Mouse (Mus musculus): ENCODE measurements around the gene Gsto1. TPM values are rescaled to one million over a fixed set of nuclear protein-coding genes. Genes with fewer than 3 reads are reported as not detected.

Gsto1 gene
- polyA plus RNA-seq, 2 experiments = 57.2 to 98.9 TPM

GRCm38 (mm10) chr19:47869516-47869915, 14.7 kb downstream of the Gsto1 start:
- no peak overlapping the region for H3K27ac ChIP-seq
- H3K4me1 ChIP-seq (replicated peaks; ENCODE audit: control insufficient read depth in 2 of 2, insufficient read depth in 2 of 2, low read length in 1 of 2) = peaks cover 4 to 8% of the 10 kb centered on the region in 2 experiments
- no peak overlapping the region for H3K9ac ChIP-seq (replicated peaks)
- no peaks in the 10 kb centered on the region for H3K27me3 ChIP-seq (ENCODE audit: control insufficient read depth, insufficient read depth, low read length)
- no peaks in the 10 kb centered on the region for H3K9me3 ChIP-seq (ENCODE audit: control insufficient read depth, low read length)
- H3K4me2 ChIP-seq (ENCODE audit: low read depth) = no peak overlapping the region
- no peak overlapping the region for H3K4me3 ChIP-seq (ENCODE audit: insufficient read depth in 1 of 2, low read depth in 2 of 2, low read length in 2 of 2)
- H3K36me3 ChIP-seq (replicated peaks; ENCODE audit: control insufficient read depth, insufficient read depth, low read depth) = no peaks in the 10 kb centered on the region
- ATAC-seq (ENCODE audit: insufficient read depth) (no peak), DNase-seq (ENCODE audit: low read depth in 3 of 3, low spot score in 3 of 3) (no peak)
- WGBS (ENCODE audit: insufficient replicate concordance) = 36% methylated on average over 3 of the region's 3 CpGs
- no peak for TF ChIP-seq EP300 (IDR thresholded peaks at IDR 0.05; ENCODE audit: low read depth)
- no peak for TF ChIP-seq CTCF (IDR thresholded peaks at IDR 0.05; ENCODE audit: low read depth)

DNA sequence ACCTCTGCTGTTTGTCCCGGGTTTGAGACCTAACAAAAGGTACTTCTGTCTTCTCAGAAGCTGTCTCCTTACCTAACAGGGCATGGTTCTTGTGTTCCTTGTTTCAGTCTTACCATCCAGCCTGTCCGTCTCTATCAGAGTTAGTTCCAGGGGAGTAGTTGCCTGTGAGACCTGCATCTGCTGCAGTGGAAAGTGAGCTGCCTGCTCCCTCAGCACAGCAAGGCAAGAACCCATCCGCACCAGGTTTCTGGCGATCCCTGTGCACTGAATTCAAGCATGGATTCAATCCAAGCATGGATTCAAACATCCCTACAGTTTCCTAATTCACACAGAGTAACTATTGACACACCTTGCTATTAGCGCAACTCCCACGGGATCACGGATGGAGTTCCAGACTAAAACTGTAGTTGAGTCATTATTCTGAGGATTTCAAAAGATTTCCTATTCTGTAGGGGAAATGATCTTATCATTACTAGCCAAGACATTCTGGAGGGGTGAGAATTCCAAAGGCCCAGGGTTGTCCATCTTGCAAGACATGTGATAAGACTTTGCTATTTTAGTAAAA, 15.4 kb downstream of the Gsto1 start:
- H3K36me3 ChIP-seq (replicated peaks; ENCODE audit: control insufficient read depth, insufficient read depth, low read depth) = no peaks in the 10 kb centered on the region
- H3K4me3 ChIP-seq (ENCODE audit: insufficient read depth in 1 of 2, low read depth in 2 of 2, low read length in 2 of 2) = no peak overlapping the region
- 58% methylated on average over 7 of the region's 7 CpGs for WGBS (ENCODE audit: insufficient replicate concordance)
- no peaks in the 10 kb centered on the region for H3K27me3 ChIP-seq (ENCODE audit: control insufficient read depth, insufficient read depth, low read length)
- peaks cover 0 to 3% of the 10 kb centered on the region in 2 experiments; a peak in 3 of 4 replicates for H3K4me1 ChIP-seq (replicated peaks; ENCODE audit: control insufficient read depth in 2 of 2, insufficient read depth in 2 of 2, low read length in 1 of 2)
- no peak for DNase-seq (ENCODE audit: low read depth in 3 of 3, low spot score in 3 of 3)
- no peak overlapping the region for H3K27ac ChIP-seq
- TF ChIP-seq CTCF (IDR thresholded peaks at IDR 0.05; ENCODE audit: low read depth) = no peak
- TF ChIP-seq EP300 (IDR thresholded peaks at IDR 0.05; ENCODE audit: low read depth) = no peak
- H3K9me3 ChIP-seq (ENCODE audit: control insufficient read depth, low read length) = no peaks in the 10 kb centered on the region
- H3K4me2 ChIP-seq (ENCODE audit: low read depth) = no peak overlapping the region
- H3K9ac ChIP-seq (replicated peaks) = no peak overlapping the region
- no peak for ATAC-seq (ENCODE audit: insufficient read depth)

DNA sequence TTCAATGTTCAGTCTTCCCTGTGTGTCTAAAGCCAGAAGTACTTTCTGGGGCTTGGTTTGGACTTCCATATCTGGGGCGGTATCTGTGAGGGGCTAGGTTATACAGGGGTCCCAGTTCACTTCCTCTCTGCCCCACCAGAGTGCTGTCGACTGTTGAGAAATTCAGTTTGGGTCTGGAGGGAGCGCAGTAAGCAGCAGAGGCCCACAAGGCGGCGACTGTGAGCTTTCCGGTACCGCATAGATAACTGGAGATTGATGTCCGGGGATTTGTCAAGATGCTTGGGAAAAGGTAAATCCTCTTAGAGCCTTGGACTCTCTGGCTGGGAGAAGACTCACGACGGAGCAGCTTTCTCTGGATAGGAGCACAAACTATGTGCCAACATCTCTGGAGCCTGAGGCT, 16.7 kb downstream of the Gsto1 start:
- no peaks in the 10 kb centered on the region for H3K4me1 ChIP-seq (replicated peaks; ENCODE audit: control insufficient read depth in 2 of 2, insufficient read depth in 2 of 2, low read length in 1 of 2)
- no peak for TF ChIP-seq EP300 (IDR thresholded peaks at IDR 0.05; ENCODE audit: low read depth)
- peak; percentile 41 for TF ChIP-seq CTCF (IDR thresholded peaks at IDR 0.05; ENCODE audit: low read depth)
- WGBS (ENCODE audit: insufficient replicate concordance) = 26% methylated on average over 10 of the region's 10 CpGs
- no peak overlapping the region for H3K9ac ChIP-seq (replicated peaks)
- no peak for DNase-seq (ENCODE audit: low read depth in 3 of 3, low spot score in 3 of 3)
- ATAC-seq (ENCODE audit: insufficient read depth) = no peak
- no peaks in the 10 kb centered on the region for H3K9me3 ChIP-seq (ENCODE audit: control insufficient read depth, low read length)
- no peak overlapping the region for H3K4me2 ChIP-seq (ENCODE audit: low read depth)
- no peak overlapping the region for H3K4me3 ChIP-seq (ENCODE audit: insufficient read depth in 1 of 2, low read depth in 2 of 2, low read length in 2 of 2)
- H3K27ac ChIP-seq = no peak overlapping the region
- no peaks in the 10 kb centered on the region; the same call in 1 of the 2 replicates for H3K27me3 ChIP-seq (ENCODE audit: control insufficient read depth, insufficient read depth, low read length)
- H3K36me3 ChIP-seq (replicated peaks; ENCODE audit: control insufficient read depth, insufficient read depth, low read depth) = no peaks in the 10 kb centered on the region

DNA sequence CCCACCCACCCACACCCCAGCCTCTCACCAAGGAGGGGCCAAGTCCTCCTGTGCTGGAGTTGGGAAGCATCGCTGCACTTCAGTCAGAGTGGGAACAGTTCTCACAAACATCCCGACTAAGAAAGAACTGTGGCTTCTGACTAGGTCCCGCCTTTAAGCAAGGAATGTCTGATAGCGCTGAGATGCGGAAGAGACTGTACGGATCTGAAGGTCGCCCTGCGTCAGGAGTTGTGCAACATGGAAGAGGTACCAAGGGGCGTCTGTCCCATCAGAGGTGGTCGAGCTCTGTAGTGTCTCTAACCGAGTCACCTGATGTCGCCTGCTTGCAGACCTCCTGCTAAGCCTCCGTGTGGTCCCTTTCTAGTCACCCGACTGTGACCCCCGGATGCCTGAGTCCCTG, 21.5 kb downstream of the Gsto1 start:
- no peak for ATAC-seq (ENCODE audit: insufficient read depth)
- TF ChIP-seq CTCF (IDR thresholded peaks at IDR 0.05; ENCODE audit: low read depth) (no peak), EP300 (IDR thresholded peaks at IDR 0.05; ENCODE audit: low read depth) (no peak)
- 60% methylated on average over 15 of the region's 15 CpGs for WGBS (ENCODE audit: insufficient replicate concordance)
- Histone ChIP-seq H3K9ac (replicated peaks) (no peak overlapping the region), H3K4me2 (ENCODE audit: low read depth) (no peak overlapping the region), H3K9me3 (ENCODE audit: control insufficient read depth, low read length) (no peaks in the 10 kb centered on the region), H3K4me1 (replicated peaks; ENCODE audit: control insufficient read depth in 2 of 2, insufficient read depth in 2 of 2, low read length in 1 of 2) (no peaks in the 10 kb centered on the region), H3K36me3 (replicated peaks; ENCODE audit: control insufficient read depth, insufficient read depth, low read depth) (no peaks in the 10 kb centered on the region), H3K27me3 (ENCODE audit: control insufficient read depth, insufficient read depth, low read length) (no peaks in the 10 kb centered on the region; the same call in 1 of the 2 replicates), H3K27ac (no peak overlapping the region), H3K4me3 (ENCODE audit: insufficient read depth in 1 of 2, low read depth in 2 of 2, low read length in 2 of 2) (no peak overlapping the region)
- DNase-seq (ENCODE audit: low read depth in 3 of 3, low spot score in 3 of 3) = no peak

GRCm38 (mm10) chr19:47881538-47881937, 26.8 kb downstream of the Gsto1 start:
- no peak overlapping the region for H3K27ac ChIP-seq

More at GRCm38 (mm10) chr19:47881538-47881937, 26.8 kb downstream of the Gsto1 start:
- H3K4me1 ChIP-seq (replicated peaks; ENCODE audit: control insufficient read depth in 2 of 2, insufficient read depth in 2 of 2, low read length in 1 of 2) = no peaks in the 10 kb centered on the region
- H3K36me3 ChIP-seq (replicated peaks; ENCODE audit: control insufficient read depth, insufficient read depth, low read depth) = no peaks in the 10 kb centered on the region
- H3K9me3 ChIP-seq (ENCODE audit: control insufficient read depth, low read length) = no peaks in the 10 kb centered on the region
- no peaks in the 10 kb centered on the region; the same call in 1 of the 2 replicates for H3K27me3 ChIP-seq (ENCODE audit: control insufficient read depth, insufficient read depth, low read length)
- WGBS (ENCODE audit: insufficient replicate concordance) = 57% methylated on average over 7 of the region's 7 CpGs
- no peak overlapping the region for H3K9ac ChIP-seq (replicated peaks)
- no peak for ATAC-seq (ENCODE audit: insufficient read depth)
- H3K4me3 ChIP-seq (ENCODE audit: insufficient read depth in 1 of 2, low read depth in 2 of 2, low read length in 2 of 2) = no peak overlapping the region
- H3K4me2 ChIP-seq (ENCODE audit: low read depth) = no peak overlapping the region
- DNase-seq (ENCODE audit: low read depth in 3 of 3, low spot score in 3 of 3) = no peak
- TF ChIP-seq EP300 (IDR thresholded peaks at IDR 0.05; ENCODE audit: low read depth) = no peak
- TF ChIP-seq CTCF (IDR thresholded peaks at IDR 0.05; ENCODE audit: low read depth) = no peak
